Mouse (Mus musculus) cortical plate, adult 2 months (tissue): ENCODE measurements around the gene Radil. TPM values are rescaled to one million over a fixed set of nuclear protein-coding genes. Genes with fewer than 3 reads are reported as not detected.

Source experiments
- H3K27ac ChIP-seq: fragments of 200-500 bp; 2 replicates; pipeline ENCODE4 v1.5.1; 2012; ENCODE audit warnings: low read length, control low read depth, inconsistent platforms; ENCODE audit not compliant: insufficient read depth
- H3K4me1 ChIP-seq: fragments of 200-500 bp; 2 replicates; pipeline ENCODE4 v1.6.1; 2011; ENCODE audit warnings: low read length; ENCODE audit not compliant: control insufficient read depth, insufficient read depth
- H3K4me3 ChIP-seq: fragments of 200-500 bp; 2 replicates; pipeline ENCODE4 v1.5.1; 2011; ENCODE audit warnings: mild to moderate bottlenecking, low read length, control low read depth; ENCODE audit not compliant: insufficient read depth
- CTCF ChIP-seq: fragments of 200-500 bp; IDR thresholded peaks from 2 replicates; pipeline ENCODE4 v1.5.1; 2011; ENCODE audit warnings: mild to moderate bottlenecking, control low read depth, low read length; ENCODE audit not compliant: insufficient read depth; ENCODE audit errors: extremely low read depth
- POLR2A ChIP-seq: fragments of 200-500 bp; IDR thresholded peaks from 2 replicates; pipeline ENCODE4 v1.6.1; 2011; ENCODE audit warnings: mild to moderate bottlenecking, low read length, control low read depth; ENCODE audit not compliant: insufficient read depth; ENCODE audit errors: extremely low read depth
- polyA plus RNA-seq: library from polyadenylated mRNA; depleted of rRNA; stranded (reverse); fragments of >200 nt; gene quantifications from 2 replicates; pipeline ENCODE4 v1.2.3, GENCODE M21; 2012; rRNA removed

Radil gene
- polyA plus RNA-seq = 16.5 and 17.7 TPM in 2 replicates

DNA sequence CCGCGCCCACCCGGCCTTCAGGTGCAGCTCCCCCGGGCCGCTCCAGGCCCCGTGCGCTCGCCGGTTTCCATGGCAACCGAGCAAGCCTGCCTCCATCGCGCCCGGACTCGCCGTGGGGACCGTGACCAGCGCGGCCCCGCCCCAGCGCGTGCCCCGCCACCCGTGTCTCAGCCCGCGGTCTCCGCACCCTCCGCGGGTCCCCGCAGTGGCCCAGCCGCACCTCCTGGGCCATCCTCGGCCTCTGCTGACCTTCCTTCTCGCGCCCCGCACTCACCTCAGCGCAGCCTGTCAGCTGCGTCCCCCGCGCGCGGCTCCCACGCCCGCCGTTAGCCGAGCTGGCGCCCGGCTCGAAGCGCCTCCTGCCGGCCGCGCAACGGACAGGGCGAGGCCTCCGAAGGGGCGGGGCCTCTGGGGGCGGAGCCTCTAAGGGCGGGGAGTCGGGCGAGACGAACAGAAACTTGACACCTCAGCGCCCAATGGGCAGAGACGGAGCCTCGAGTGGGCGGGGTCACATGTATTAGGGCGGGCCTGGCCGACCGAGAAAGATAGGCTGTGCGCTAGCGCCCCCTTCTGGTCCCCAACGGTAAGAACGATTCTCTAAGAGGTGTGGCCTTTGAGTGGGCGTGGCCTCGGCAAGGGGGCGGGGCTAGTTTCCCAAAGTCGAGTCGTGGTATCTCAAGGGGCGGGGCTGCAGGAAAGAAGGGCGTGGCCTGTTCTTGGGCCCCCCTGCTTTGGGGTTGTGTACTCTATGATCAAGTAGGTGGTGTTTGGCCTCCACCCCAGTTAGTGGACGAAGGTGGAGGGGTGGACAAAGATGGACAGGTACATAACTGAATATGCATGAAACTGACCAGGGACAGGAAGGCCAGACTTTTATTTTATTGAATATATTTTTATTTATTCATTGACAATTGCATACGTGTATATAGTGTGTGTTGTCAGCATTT, at the start of gene Radil:
Radil (minus strand) TSS at position 393 of the 947 bp plus-strand sequence.
- TF ChIP-seq CTCF = peak; percentile 81
- TF ChIP-seq POLR2A = 0 out of 2 replicates have a peak, but pooled peaks have one; percentile 34
- Histone ChIP-seq H3K4me1 (no peaks in the 10 kb centered on the region; the same call in 1 of the 2 replicates), H3K4me3 (peak within 1 kb of the TSS; percentile 55), H3K27ac (peak within 1 kb of the TSS; percentile 91)

DNA sequence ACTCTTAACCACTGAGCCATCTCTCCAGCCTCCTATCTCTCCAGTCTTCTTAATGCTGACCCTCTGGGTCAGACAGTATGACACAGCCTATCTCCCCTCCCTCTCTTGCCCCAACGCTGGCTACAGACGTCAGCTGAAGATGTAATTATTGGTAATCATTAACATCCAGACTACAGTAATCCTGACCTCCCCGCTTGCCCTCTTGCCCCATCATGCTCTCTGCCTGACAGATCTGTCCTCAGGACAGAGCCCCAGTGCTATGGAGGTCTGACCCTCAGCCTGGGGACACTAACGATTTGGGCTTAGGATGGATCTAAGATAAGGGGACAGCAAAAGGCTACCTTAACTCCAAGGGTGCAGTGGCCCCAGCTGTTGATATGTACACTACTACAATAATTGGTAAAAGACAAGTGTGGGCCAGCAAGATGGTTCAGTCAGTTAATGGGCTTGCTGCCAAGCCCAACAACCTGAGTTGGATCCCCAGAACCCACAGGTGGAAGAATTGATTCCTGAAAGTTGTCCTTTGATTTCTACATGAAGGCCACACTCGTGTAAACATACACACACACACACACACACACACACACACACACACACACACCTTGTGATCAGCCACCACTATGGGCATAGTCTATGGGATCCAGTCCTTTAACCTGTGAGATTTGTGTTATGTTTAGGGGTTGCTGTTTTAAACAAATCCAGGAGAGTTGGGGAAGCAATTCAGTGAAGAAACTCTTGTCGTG, 46.9 kb upstream of the Radil start:
- Histone ChIP-seq H3K4me3 (no peak overlapping the region), H3K4me1 (peaks cover 19% of the 10 kb centered on the region), H3K27ac (no peak overlapping the region)
- TF ChIP-seq CTCF (no peak), POLR2A (no peak)

DNA sequence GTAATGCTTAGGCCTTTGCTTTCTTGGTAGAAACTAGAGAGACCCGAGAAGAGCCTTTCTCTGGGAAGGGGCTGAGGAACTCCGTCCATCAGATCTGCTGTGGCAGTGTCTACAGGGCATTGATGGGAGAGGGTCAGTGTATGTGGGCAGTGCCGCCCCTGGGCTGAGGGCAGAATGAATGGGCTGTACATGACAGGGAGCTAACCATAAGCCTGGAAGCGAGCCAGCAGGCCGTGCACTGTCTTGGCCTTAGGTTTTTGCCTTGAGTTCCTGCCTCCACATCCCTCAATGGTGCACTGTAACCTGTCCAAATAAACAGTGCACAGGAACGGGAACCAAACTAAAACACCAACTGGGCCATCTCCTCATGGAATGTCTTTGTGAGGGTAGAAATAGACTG, 45.8 kb upstream of the Radil start:
- Histone ChIP-seq H3K27ac (peak overlapping the region; percentile 9; the same call in 1 of the 2 replicates), H3K4me3 (no peak overlapping the region), H3K4me1 (peaks cover 18% of the 10 kb centered on the region)
- no peak for TF ChIP-seq POLR2A

DNA sequence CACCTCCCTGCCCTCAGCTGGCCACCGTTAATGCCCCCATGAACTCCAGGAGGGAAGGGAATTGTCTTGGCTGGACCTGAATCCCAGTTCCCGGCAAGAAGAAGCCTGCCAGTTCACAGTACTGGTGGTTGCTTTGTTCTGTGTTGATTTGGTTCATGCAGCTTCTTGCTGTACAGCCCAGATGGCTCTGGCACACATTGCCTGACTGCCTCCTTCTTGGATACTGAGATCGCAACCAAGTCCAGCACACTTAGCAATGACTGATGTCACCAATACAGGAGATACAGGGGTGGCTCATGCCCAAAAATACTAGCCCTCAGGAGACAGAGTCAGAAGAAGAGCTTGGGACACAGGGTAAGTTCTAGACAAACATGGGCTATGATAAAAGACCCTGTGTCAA, 44.8 kb upstream of the Radil start:
- peak overlapping the region; percentile 80 for H3K27ac ChIP-seq
- no peak overlapping the region for H3K4me3 ChIP-seq
- TF ChIP-seq POLR2A = no peak
- no peak for TF ChIP-seq CTCF
- H3K4me1 ChIP-seq = peaks cover 17% of the 10 kb centered on the region

DNA sequence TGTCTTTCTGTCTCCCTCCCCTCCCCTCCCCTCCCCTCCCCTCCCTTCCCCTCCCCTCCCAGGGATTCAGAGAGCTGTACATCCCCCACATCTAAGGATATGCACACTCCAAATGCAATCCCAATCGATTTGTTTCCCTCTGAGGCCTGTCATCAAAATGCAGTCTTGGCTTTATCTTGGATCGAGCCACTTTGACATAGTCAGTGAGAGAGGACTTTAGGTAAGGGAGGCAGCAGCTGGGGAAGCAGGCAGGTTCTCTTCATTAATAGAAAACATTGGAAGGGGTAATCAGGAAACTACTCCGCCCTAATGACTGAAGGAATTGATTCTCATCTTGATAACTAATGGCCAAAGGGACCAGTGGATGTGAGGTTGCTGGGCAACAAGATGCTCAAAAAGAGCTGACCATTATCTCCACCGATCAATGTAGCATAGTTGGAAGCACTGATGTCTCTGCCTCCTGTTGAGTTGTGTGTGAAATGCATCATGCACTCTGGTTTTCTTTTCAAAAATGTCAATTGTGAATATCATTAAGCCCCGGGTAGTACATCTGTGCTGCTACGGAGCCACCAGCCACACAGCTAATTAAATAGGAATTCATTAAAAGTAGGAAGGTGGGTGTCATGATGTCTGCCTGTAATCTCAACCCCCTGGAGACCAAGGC, 40.2 kb upstream of the Radil start:
- Histone ChIP-seq H3K27ac (no peak overlapping the region), H3K4me3 (no peak overlapping the region), H3K4me1 (peaks cover 16% of the 10 kb centered on the region)
- TF ChIP-seq CTCF (no peak), POLR2A (no peak)

DNA sequence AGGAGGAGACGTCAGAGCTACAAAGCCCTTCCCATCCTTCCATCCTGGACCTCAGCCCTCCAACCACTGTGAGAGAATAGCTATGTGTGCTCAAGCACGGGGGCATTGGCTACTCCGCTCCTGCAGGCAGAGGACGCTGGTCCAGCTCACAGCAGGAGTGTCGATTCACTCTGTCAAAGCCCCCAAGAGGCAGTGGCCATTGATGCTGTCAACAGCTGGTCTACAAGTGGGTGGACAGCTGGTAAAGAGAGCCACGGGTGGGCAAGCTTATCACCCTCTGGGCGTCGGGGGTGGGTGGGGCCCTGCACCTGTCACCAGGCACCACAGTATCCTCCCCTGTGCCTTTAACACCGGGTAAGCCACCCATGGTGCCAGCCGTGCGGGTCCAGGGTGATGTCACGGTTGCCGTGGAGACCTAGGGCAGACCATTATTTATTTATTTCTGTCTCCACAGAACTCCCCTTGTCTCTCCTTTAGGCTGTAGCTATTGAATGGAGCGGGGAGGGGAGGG, 32.8 kb upstream of the Radil start:
- peaks cover 5% of the 10 kb centered on the region for H3K4me1 ChIP-seq
- peak overlapping the region; percentile 56; the same call in 1 of the 2 replicates for H3K27ac ChIP-seq
- TF ChIP-seq CTCF (no peak), POLR2A (no peak)
- no peak overlapping the region for H3K4me3 ChIP-seq

DNA sequence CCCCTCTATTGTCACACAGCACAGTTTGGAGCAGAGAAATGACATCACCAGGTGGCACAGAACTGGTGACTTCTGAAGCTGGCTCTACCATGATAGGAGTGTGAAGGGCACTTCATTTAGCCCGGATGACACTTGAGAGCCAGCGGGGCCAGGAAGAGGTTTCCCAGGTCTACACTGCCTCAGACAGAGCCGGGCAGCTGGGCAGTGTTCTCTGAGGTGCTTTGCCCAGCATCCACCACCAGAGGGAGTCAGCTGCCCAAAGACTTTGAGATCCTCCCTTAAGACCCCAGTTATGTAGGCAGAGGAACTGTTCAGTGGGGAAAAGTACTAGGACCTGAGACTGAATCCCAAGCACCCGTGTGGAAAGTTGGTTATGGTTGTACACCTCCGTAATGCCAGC, 30.6 kb upstream of the Radil start:
- Histone ChIP-seq H3K27ac (no peak overlapping the region), H3K4me1 (peaks cover 5% of the 10 kb centered on the region), H3K4me3 (no peak overlapping the region)
- TF ChIP-seq CTCF (peak; percentile 81), POLR2A (no peak)

DNA sequence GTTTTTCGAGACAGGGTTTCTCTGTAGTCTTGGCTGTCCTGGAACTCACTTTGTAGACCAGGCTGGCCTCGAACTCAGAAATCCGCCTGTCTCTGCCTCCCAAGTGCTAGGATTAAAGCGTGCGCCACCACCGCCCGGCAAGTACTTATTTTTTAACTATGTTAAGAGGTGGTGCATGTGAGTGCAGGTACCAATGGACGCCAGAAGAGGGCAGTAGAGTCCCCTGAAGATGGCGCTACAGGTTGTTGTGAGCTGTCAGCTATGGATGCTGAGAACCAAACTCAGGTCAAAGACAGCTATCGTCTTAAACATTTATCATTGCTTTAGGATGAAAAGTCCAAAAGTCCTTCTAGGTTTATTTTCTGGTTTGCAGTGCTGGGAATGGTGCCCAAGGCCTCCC, 27.3 kb upstream of the Radil start:
- Histone ChIP-seq H3K4me3 (no peak overlapping the region), H3K27ac (no peak overlapping the region), H3K4me1 (no peaks in the 10 kb centered on the region)
- TF ChIP-seq CTCF = no peak
- TF ChIP-seq POLR2A = no peak

DNA sequence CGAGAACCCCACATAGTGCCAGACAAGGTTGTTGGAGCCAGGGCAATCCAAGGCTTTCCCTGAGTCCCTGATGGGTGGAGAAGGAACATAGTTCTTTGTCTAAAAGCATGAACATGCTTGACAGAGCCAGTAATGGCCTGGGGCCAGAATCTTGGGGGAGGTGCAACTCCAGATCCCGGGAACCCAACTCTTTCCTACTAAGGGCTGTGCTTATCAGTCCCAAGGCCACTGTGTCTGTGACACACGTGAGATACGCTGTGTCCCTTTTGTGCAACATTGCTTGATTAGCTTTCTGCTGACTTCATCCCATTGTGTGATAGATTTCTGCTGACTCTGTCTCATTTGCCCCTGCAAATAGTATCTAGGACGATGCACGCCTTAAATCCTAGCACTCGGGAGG, 25.9 kb upstream of the Radil start:
- H3K27ac ChIP-seq = no peak overlapping the region
- no peak overlapping the region for H3K4me3 ChIP-seq
- TF ChIP-seq CTCF = no peak
- no peak for TF ChIP-seq POLR2A
- no peaks in the 10 kb centered on the region for H3K4me1 ChIP-seq
